Mouse (Mus musculus) heart, adult 2 months (tissue): ENCODE data around the gene Npy.

Experiments used
- CTCF ChIP-seq: fragments of 200-600 bp; IDR thresholded peaks from 2 replicates; pipeline ENCODE4 v1.8.1; 2022; ENCODE audit warnings: antibody characterized with exemption, mild to moderate bottlenecking, moderate library complexity
- EP300 ChIP-seq: fragments of 200-500 bp; IDR thresholded peaks from 2 replicates; pipeline ENCODE4 v1.6.1; 2011; ENCODE audit warnings: low read depth, low read length, control low read depth; ENCODE audit not compliant: insufficient read depth
- POLR2A ChIP-seq: fragments of 200-500 bp; IDR thresholded peaks from 2 replicates; pipeline ENCODE4 v1.6.1; 2011; ENCODE audit warnings: mild to moderate bottlenecking, low read depth, low read length, control low read depth; ENCODE audit not compliant: insufficient read depth

- no peak for TF ChIP-seq CTCF
- TF ChIP-seq EP300, result no peak
- no peak for TF ChIP-seq POLR2A
Measured at GRCm38 (mm10) chr6:49873556-49873955, 51.0 kb downstream of the Npy start.
